Mouse (Mus musculus): Measurements from ENCODE around the gene Mafg. TPM values are rescaled to one million over a fixed set of nuclear protein-coding genes. Genes with fewer than 3 reads are reported as not detected.

The Mafg gene
- total and polyA plus RNA-seq, 3 experiments, result 26.5 to 113 (median 54.0) TPM

- Histone ChIP-seq H3K36me3 (ENCODE audit: control insufficient read depth in 1 of 2, insufficient read depth in 2 of 2, low read length in 2 of 2) (no peaks in the 10 kb centered on the region), H3K9ac (ENCODE audit: control insufficient read depth, low read depth, low read length, poor library complexity, severe bottlenecking) (no peak overlapping the region), H3K27ac (ENCODE audit: control insufficient read depth, low read depth, low read length) (no peak overlapping the region), H3K4me1 (ENCODE audit: control insufficient read depth in 1 of 2, insufficient read depth in 2 of 2, low read length in 2 of 2) (no peaks in the 10 kb centered on the region), H3K9me3 (replicated peaks; ENCODE audit: insufficient read depth, low read length) (no peaks in the 10 kb centered on the region), H3K27me3 (ENCODE audit: control insufficient read depth in 1 of 2, insufficient read depth in 2 of 2, low read length in 2 of 2) (peaks cover 2 to 7% of the 10 kb centered on the region in 2 experiments), H3K4me3 (ENCODE audit: control insufficient read depth in 1 of 2, insufficient read depth in 1 of 2, low read depth in 2 of 2, low read length in 2 of 2) (no peak overlapping the region), H3K79me2 (ENCODE audit: control insufficient read depth, insufficient read depth, low read length, poor library complexity) (no peaks in the 10 kb centered on the region)
- no peak for DNase-seq (ENCODE audit: low read depth, low spot score)
- no peak for TF ChIP-seq CHD2 (IDR thresholded peaks at IDR 0.05; ENCODE audit: low read length)
Observed at GRCm38 (mm10) chr11:120660301-120661075, 27.1 kb upstream of the Mafg start.

- Histone ChIP-seq H3K9ac (ENCODE audit: control insufficient read depth, low read depth, low read length, poor library complexity, severe bottlenecking) (no peak overlapping the region), H3K4me3 (ENCODE audit: control insufficient read depth in 1 of 2, insufficient read depth in 1 of 2, low read depth in 2 of 2, low read length in 2 of 2) (no peak overlapping the region), H3K36me3 (ENCODE audit: control insufficient read depth in 1 of 2, insufficient read depth in 2 of 2, low read length in 2 of 2) (no peaks in the 10 kb centered on the region), H3K4me1 (ENCODE audit: control insufficient read depth in 1 of 2, insufficient read depth in 2 of 2, low read length in 2 of 2) (no peaks in the 10 kb centered on the region), H3K27ac (ENCODE audit: control insufficient read depth, low read depth, low read length) (no peak overlapping the region), H3K9me3 (replicated peaks; ENCODE audit: insufficient read depth, low read length) (no peaks in the 10 kb centered on the region), H3K79me2 (ENCODE audit: control insufficient read depth, insufficient read depth, low read length, poor library complexity) (no peaks in the 10 kb centered on the region), H3K27me3 (ENCODE audit: control insufficient read depth in 1 of 2, insufficient read depth in 2 of 2, low read length in 2 of 2) (peaks cover 2 to 7% of the 10 kb centered on the region in 2 experiments; a peak in 3 of 4 replicates)
- no peak for TF ChIP-seq POLR2AphosphoS2 (IDR thresholded peaks at IDR 0.05; ENCODE audit: low read length)
- no peak for TF ChIP-seq NRF1 (IDR thresholded peaks at IDR 0.05; ENCODE audit: insufficient read depth, low read depth, low read length, poor library complexity, severe bottlenecking)
- TF ChIP-seq ELF1 (IDR thresholded peaks at IDR 0.05; ENCODE audit: low read depth, low read length), result no peak
- TF ChIP-seq RCOR1 (IDR thresholded peaks at IDR 0.05; ENCODE audit: low read depth, low read length), result no peak
- TF ChIP-seq USF2 (IDR thresholded peaks at IDR 0.05; ENCODE audit: borderline replicate concordance in 1 of 2, insufficient read depth in 1 of 2, low read depth in 1 of 2, low read length in 2 of 2), result no peak
- no peak for TF ChIP-seq RAD21 (IDR thresholded peaks at IDR 0.05; ENCODE audit: low read depth, low read length)
- no peak for TF ChIP-seq KAT2A (conservative IDR thresholded peaks at IDR 0.05; ENCODE audit: low read depth, low read length)
- TF ChIP-seq TAL1 (IDR thresholded peaks at IDR 0.05; ENCODE audit: low read length), result no peak
- TF ChIP-seq ZNF384 (IDR thresholded peaks at IDR 0.05; ENCODE audit: low read depth, low read length), result no peak
- no peak for TF ChIP-seq USF1 (IDR thresholded peaks at IDR 0.05; ENCODE audit: low read depth, low read length)
- TF ChIP-seq SMC3 (IDR thresholded peaks at IDR 0.05; ENCODE audit: low read depth, low read length), result no peak
- no peak for TF ChIP-seq SIN3A (IDR thresholded peaks at IDR 0.05; ENCODE audit: low read length)
- no peak for TF ChIP-seq CTCF (IDR thresholded peaks at IDR 0.05 in 2 of 3, conservative IDR thresholded peaks at IDR 0.05 in 1 of 3; ENCODE audit: control insufficient read depth in 1 of 3, insufficient read depth in 1 of 3, low read depth in 2 of 3, low read length in 3 of 3, poor library complexity in 1 of 3, severe bottlenecking in 1 of 3)
- TF ChIP-seq MXI1 (IDR thresholded peaks at IDR 0.05; ENCODE audit: low read depth, low read length), result no peak
- TF ChIP-seq GABPA (IDR thresholded peaks at IDR 0.05; ENCODE audit: low read depth, low read length), result no peak
- no peak for TF ChIP-seq POLR2AphosphoS5 (IDR thresholded peaks at IDR 0.05; ENCODE audit: borderline replicate concordance, low read depth, low read length)
- no peak for TF ChIP-seq MAFK (IDR thresholded peaks at IDR 0.05; ENCODE audit: borderline replicate concordance, low read depth, low read length)
- TF ChIP-seq CHD1 (IDR thresholded peaks at IDR 0.05; ENCODE audit: low read depth, low read length), result no peak
- TF ChIP-seq ETS1 (IDR thresholded peaks at IDR 0.05; ENCODE audit: low read depth, low read length), result no peak
- no peak for DNase-seq (ENCODE audit: low read depth, low spot score)
Observed at GRCm38 (mm10) chr11:120659509-120660300, 26.3 kb upstream of the Mafg start.
